In the genomic region with DNA sequence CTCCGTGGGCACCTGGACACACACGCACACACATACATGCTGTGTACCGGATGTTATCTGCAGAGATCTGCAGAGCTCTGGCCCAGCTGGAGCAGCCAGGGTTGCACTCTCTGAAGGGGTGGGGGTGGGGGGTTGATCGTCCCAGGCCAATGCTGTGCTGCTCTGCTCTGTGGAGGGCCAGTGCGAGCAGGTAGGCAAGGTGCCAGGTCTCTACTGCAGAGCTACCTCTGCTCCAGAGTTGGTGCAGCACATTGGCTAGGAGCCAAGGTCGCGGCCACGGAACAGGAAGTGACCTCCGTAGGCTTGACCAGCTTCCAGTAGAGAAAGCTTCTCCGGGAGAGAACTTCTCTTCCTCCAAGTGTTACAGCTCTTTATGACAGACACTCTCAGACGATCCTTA, we compare ENCODE assay signal across 8 mouse cellular contexts. TPM values are rescaled to one million over a fixed set of nuclear protein-coding genes. Genes with fewer than 3 reads are reported as not detected.
DNase-seq lines count a peak whose midpoint lies in the region; ATAC-seq lines count a peak whose summit lies in the region.

No protein-coding gene starts in this region.

- WGBS in hindbrain, embryonic 13.5 days, result 65% methylated on average over 11 of the region's 11 CpGs
- 61% methylated on average over 11 of the region's 11 CpGs for WGBS in hindbrain, embryonic 10.5 days
- WGBS in heart, embryonic 14.5 days, result 15% methylated on average over 11 of the region's 11 CpGs
- WGBS in large intestine, adult 2 months, result 5% methylated on average over 11 of the region's 11 CpGs
- WGBS in forebrain, embryonic 14.5 days, result 56% methylated on average over 11 of the region's 11 CpGs

- H3K36me3 ChIP-seq in hindbrain, embryonic 13.5 days, result no peaks in the 10 kb centered on the region
- H3K36me3 ChIP-seq in hindbrain, embryonic 10.5 days, result no peaks in the 10 kb centered on the region
- H3K36me3 ChIP-seq in heart, embryonic 14.5 days (ENCODE audit: control insufficient read depth, insufficient read depth, low read length), result no peaks in the 10 kb centered on the region
- no peaks in the 10 kb centered on the region for H3K36me3 ChIP-seq in forebrain, embryonic 14.5 days (ENCODE audit: control insufficient read depth, insufficient read depth, low read length)

- peaks cover 23% of the 10 kb centered on the region for H3K4me1 ChIP-seq in hindbrain, embryonic 13.5 days (replicated peaks)
- H3K4me1 ChIP-seq in hindbrain, embryonic 10.5 days (replicated peaks), result peaks cover 15% of the 10 kb centered on the region
- H3K4me1 ChIP-seq in heart, embryonic 14.5 days (ENCODE audit: control insufficient read depth in 2 of 2, insufficient read depth in 2 of 2, low read length in 2 of 2), result peaks cover 16 to 47% of the 10 kb centered on the region in 2 experiments
- peaks cover 8% of the 10 kb centered on the region for H3K4me1 ChIP-seq in forebrain, embryonic 14.5 days (ENCODE audit: control insufficient read depth, insufficient read depth, low read length)

- H3K4me2 ChIP-seq in hindbrain, embryonic 13.5 days, result no peak overlapping the region
- H3K4me2 ChIP-seq in heart, embryonic 14.5 days (ENCODE audit: low read length), result peak overlapping the region; percentile 54
- no peak overlapping the region for H3K4me2 ChIP-seq in forebrain, embryonic 14.5 days (ENCODE audit: low read length)

- no peak for ATAC-seq in hindbrain, embryonic 13.5 days (ENCODE audit: low FRiP score)
- peak; percentile 63; the same call in 1 of the 2 replicates for ATAC-seq in heart, embryonic 14.5 days (ENCODE audit: insufficient number of reproducible peaks, insufficient read depth, low FRiP score, low read depth)
- ATAC-seq in megakaryocyte-erythroid progenitor cell, adult 5-6 weeks (replicated peaks; ENCODE audit: low FRiP score, low TSS enrichment, poor library complexity, severe bottlenecking), result peak; percentile 43; the same call in 1 of the 2 replicates
- no peak for ATAC-seq in forebrain, embryonic 14.5 days

- H3K27ac ChIP-seq in hindbrain, embryonic 13.5 days, result peak overlapping the region; percentile 40; the same call in 1 of the 2 replicates
- H3K27ac ChIP-seq in hindbrain, embryonic 10.5 days, result no peak overlapping the region
- peak overlapping the region; percentile 57 to 70 for H3K27ac ChIP-seq in heart, embryonic 14.5 days (replicated peaks in 1 of 2; ENCODE audit: control insufficient read depth in 1 of 2, insufficient read depth in 1 of 2, low read depth in 2 of 2, low read length in 2 of 2)
- H3K27ac ChIP-seq in forebrain, embryonic 14.5 days (ENCODE audit: low read depth, low read length), result no peak overlapping the region

- no peaks in the 10 kb centered on the region for H3K27me3 ChIP-seq in hindbrain, embryonic 13.5 days
- H3K27me3 ChIP-seq in hindbrain, embryonic 10.5 days (ENCODE audit: insufficient read depth, poor library complexity, severe bottlenecking), result no peaks in the 10 kb centered on the region
- H3K27me3 ChIP-seq in heart, embryonic 14.5 days (ENCODE audit: control insufficient read depth, insufficient read depth, low read length), result no peaks in the 10 kb centered on the region
- H3K27me3 ChIP-seq in forebrain, embryonic 14.5 days (replicated peaks; ENCODE audit: control insufficient read depth, insufficient read depth, low read length), result no peaks in the 10 kb centered on the region

- H3K4me3 ChIP-seq in hindbrain, embryonic 13.5 days, result no peak overlapping the region
- no peak overlapping the region for H3K4me3 ChIP-seq in hindbrain, embryonic 10.5 days
- H3K4me3 ChIP-seq in heart, embryonic 14.5 days (ENCODE audit: control insufficient read depth in 1 of 2, insufficient read depth in 1 of 2, low read depth in 1 of 2, low read length in 2 of 2), result peak overlapping the region; percentile 6 to 8; a peak in 3 of 4 replicates
- no peak overlapping the region for H3K4me3 ChIP-seq in forebrain, embryonic 14.5 days (ENCODE audit: low read depth, low read length)

- H3K9ac ChIP-seq in hindbrain, embryonic 13.5 days, result no peak overlapping the region
- peak overlapping the region; percentile 52 for H3K9ac ChIP-seq in heart, embryonic 14.5 days (ENCODE audit: low read length)
- no peak overlapping the region for H3K9ac ChIP-seq in forebrain, embryonic 14.5 days (ENCODE audit: low read length)

- no peak for DNase-seq in hindbrain, embryonic 10.5 days (ENCODE audit: low spot score)
- peak; percentile 93 to 95 for DNase-seq in adrenal gland, postnatal 36 days
- DNase-seq in large intestine, adult 2 months (ENCODE audit: low read depth, low spot score), result peak; percentile 47
- DNase-seq in thymus, postnatal 25 days, result peak; percentile 60
- no peak for DNase-seq in forebrain, embryonic 14.5 days (ENCODE audit: low spot score)

- no peaks in the 10 kb centered on the region for H3K9me3 ChIP-seq in hindbrain, embryonic 13.5 days
- H3K9me3 ChIP-seq in hindbrain, embryonic 10.5 days, result no peaks in the 10 kb centered on the region
- H3K9me3 ChIP-seq in heart, embryonic 14.5 days (ENCODE audit: control insufficient read depth, low read length), result no peaks in the 10 kb centered on the region
- no peaks in the 10 kb centered on the region for H3K9me3 ChIP-seq in forebrain, embryonic 14.5 days (replicated peaks; ENCODE audit: control insufficient read depth, low read length)

RNA-seq across cellular contexts. Expression of gene Ralb, which starts 12.5 kb away (rescaled TPM):
- polyA plus RNA-seq in hindbrain, embryonic 13.5 days (2015; fragmentation: Nextera tagmentation; extraction: Ambion mirVana), result 67.3 and 69.0 TPM in 2 replicates
- polyA plus RNA-seq in hindbrain, embryonic 10.5 days (2016; fragmentation: Nextera tagmentation; extraction: Ambion mirVana), result 96.8 and 103 TPM in 2 replicates
- total RNA-seq in adrenal gland, postnatal 36 days (2021), result 10 to 100 TPM; 54.5 to 69.6 TPM
- polyA plus RNA-seq in heart, embryonic 14.5 days (2014; fragmentation: Nextera tagmentation; extraction: Ambion mirVana), result 116 and 127 TPM in 2 replicates
- polyA plus RNA-seq in large intestine, adult 2 months (2012; rRNA removed), result 51.7 TPM in 2 replicates
- 2.3 and 4.6 TPM in 2 replicates for total RNA-seq in megakaryocyte-erythroid progenitor cell, adult 5-6 weeks (2014; fragmentation: Nextera tagmentation)
- 3.9 and 5.2 TPM in 2 replicates for total RNA-seq in megakaryocyte-erythroid progenitor cell, adult 5-6 weeks (2017)
- 41.6 and 43.7 TPM in 2 replicates for polyA plus RNA-seq in forebrain, embryonic 14.5 days (2014; fragmentation: Nextera tagmentation; extraction: Ambion mirVana)

RNA-seq across cellular contexts. Expression of gene Tmem185b, which starts 33.9 kb away (rescaled TPM):
- 19.5 and 20.5 TPM in 2 replicates for polyA plus RNA-seq in hindbrain, embryonic 13.5 days (2015; fragmentation: Nextera tagmentation; extraction: Ambion mirVana)
- polyA plus RNA-seq in hindbrain, embryonic 10.5 days (2016; fragmentation: Nextera tagmentation; extraction: Ambion mirVana), result 17.9 and 20.2 TPM in 2 replicates
- 10 to 100 TPM; 28.0 to 28.5 TPM for total RNA-seq in adrenal gland, postnatal 36 days (2021)
- polyA plus RNA-seq in heart, embryonic 14.5 days (2014; fragmentation: Nextera tagmentation; extraction: Ambion mirVana), result 25.6 and 25.7 TPM in 2 replicates
- 16.3 and 19.1 TPM in 2 replicates for polyA plus RNA-seq in large intestine, adult 2 months (2012; rRNA removed)
- total RNA-seq in megakaryocyte-erythroid progenitor cell, adult 5-6 weeks (2014; fragmentation: Nextera tagmentation), result 5.7 and 7.7 TPM in 2 replicates
- 4.8 and 5.4 TPM in 2 replicates for total RNA-seq in megakaryocyte-erythroid progenitor cell, adult 5-6 weeks (2017)
- 19.1 and 21.6 TPM in 2 replicates for polyA plus RNA-seq in forebrain, embryonic 14.5 days (2014; fragmentation: Nextera tagmentation; extraction: Ambion mirVana)

Comparison
In these comparisons a context has a peak if more than half of its experiments do, and no peak if none do; other contexts are left out.
1. H3K27ac ChIP-seq: peak in hindbrain, embryonic 13.5 days (single experiment) and heart, embryonic 14.5 days (2 of 2); none in hindbrain, embryonic 10.5 days (single experiment) and forebrain, embryonic 14.5 days (single experiment).
2. ATAC-seq: peak in heart, embryonic 14.5 days (single experiment) and megakaryocyte-erythroid progenitor cell, adult 5-6 weeks (single experiment); none in hindbrain, embryonic 13.5 days (single experiment) and forebrain, embryonic 14.5 days (single experiment).
3. H3K4me3 ChIP-seq: peak in heart, embryonic 14.5 days (2 of 2); none in hindbrain, embryonic 13.5 days (single experiment), hindbrain, embryonic 10.5 days (single experiment) and forebrain, embryonic 14.5 days (single experiment).
4. DNase-seq: peak in adrenal gland, postnatal 36 days (2 of 2), large intestine, adult 2 months (single experiment) and thymus, postnatal 25 days (single experiment); none in hindbrain, embryonic 10.5 days (single experiment) and forebrain, embryonic 14.5 days (single experiment).